Mouse (Mus musculus): ENCODE measurements around the gene Rnf144a.
"Not testable (repeated sequence)": the region's sequence is repeated elsewhere in the genome, so short reads cannot be mapped to it uniquely, and the experiment has no call there.

Rnf144a gene

DNA sequence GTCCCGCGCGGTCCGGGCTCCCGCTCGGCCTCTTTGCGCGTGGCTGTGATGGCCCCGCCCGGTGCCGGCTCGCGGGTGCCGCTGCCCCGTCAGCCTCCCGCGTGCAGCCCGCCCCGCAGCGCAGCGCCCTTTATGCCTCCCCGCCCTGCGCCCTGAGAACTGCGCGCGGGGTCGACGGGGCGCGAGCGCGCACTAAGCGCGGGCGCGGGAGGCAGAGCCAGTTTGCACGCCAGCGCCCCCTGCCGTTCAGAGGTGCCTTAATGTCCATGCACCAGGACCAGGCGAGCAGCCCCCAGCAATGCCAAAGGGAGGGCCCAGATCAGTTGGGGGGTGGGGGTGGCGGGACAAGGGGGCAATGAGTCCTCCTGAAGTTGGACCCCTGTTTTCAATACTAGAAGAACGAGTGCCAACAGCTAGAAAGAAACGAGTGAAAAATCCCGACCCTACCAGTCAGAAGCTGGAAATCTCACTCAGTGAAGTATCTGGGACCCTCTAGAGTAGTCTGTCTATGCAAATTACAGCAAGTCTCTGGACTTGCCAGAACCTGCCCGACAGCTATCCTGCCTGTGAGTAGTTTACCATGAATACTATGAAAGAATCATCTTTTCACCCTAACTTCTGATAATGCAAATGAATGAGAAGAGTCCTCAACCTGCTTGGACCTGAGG, at the start of gene Rnf144a:
Rnf144a (minus strand) TSS at position 151 of the 668 bp plus-strand sequence.
- DNase-seq (ENCODE audit: low read depth, low spot score), result peak; percentile 89

DNA sequence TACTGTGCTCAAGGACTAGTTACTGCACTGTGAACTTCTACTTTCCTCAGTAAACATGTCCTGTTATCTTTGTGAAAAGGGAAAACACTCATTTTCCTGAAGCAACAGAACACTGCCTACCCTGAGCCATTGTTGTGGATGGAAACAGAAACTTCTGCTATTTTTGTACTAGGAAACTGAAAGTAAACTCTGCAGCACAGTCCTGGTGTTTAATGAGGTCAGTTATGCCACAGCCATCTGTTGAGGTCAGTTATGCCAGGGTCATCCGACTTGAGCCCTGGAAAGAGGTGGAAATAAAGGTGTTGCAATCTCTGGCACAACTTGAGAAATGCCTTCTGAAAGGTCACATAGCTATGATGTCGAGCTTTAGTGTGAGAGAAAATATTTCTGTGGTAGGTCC, 45.0 kb upstream of the Rnf144a start:
- no peak for DNase-seq (ENCODE audit: low read depth, low spot score)

DNA sequence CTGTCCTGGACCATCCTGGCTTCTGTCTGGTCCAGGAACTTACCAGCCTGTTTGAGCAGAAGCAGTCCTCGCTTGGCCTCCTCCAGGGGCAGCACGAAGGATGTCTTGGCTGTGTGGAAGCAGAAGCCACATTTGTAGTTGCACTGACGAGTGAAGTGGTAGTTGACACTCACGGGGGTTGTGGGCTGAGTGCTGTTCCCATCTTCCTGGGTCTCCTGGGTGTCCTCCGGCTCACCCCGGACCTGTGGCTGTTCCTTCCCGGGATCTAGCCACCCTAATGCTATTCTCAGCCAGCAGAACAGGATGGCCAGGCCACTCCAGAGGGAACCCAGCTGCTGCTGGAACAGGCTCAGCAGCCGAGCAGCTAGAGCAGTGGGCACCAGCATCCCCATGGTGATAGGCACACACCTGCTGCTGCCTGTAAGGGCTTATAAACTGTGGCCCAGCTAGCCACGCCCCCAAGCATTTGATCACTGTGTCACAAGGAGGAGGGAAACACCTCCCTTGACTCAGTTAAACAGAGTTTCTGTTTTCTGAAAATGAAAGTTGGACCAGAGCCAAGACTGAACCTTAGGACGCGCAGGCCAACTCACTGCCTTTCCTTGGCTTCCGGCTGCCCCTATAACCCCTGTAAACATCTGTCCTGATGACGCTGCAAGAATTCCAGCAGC, 41.1 kb upstream of the Rnf144a start, which contains the start of gene Rsad2:
Rsad2 (minus strand) TSS at position 425 of the 671 bp plus-strand sequence.
- peak; percentile 76 for DNase-seq (ENCODE audit: low read depth, low spot score)

DNA sequence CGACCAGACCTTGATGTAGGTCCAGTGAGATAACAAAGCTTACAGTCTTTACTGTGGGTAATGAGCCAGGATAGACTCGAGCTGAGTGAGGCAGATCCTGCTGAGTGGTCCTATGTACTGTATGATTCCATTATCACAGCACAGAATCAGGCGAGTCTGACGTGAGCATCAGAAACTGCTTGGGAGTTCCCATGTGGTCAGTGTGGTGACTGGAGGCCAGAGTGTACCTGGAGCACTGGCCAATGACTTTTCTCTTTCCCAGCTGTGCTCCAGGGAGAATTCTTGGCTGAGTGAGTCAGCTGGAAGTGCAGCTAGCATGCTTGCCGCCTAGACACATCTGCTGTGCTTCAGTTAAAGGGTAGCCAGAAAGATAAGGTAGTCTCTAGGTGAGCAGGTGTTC, 39.6 kb upstream of the Rnf144a start:
- DNase-seq (ENCODE audit: low read depth, low spot score), result no peak

DNA sequence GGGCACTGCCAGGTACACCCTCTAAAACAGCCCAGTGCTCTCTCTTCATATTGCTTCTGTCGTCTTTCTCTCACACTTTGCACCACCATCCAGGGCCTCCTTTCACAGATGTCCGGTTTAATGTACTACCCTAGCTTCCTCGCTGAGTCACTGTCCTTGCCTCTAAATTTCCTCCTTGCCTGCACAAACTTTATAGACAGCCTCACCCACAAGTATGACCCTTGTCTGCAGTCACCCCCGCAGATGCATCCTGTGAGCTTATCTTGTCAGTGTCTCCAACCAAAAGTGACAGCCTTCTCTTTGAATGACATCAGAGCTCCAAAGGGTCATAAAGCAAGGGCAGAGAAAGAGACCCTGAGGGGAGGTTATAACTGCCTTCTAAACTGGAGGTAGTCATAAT, 37.9 kb upstream of the Rnf144a start:
- no peak for DNase-seq (ENCODE audit: low read depth, low spot score)

DNA sequence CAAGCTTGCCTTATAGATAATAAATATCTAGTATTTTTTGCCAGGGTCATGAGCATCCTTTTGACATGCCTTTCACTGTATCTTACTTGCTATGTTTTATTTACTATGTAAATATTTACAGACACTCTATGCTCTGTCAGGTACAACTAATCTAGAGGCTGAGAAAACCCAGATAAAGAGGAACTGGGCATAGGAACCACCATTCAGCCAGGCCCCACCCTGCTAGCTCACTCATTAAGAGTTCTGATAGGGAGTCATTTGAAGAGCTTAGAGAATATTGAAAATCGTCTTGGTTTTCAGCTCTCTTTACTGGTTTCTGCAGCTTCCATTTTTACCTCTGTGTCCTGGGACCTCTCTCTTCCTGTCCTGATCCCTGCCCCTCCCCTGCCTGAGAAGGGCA, 36.1 kb upstream of the Rnf144a start:
- no peak for DNase-seq (ENCODE audit: low read depth, low spot score)

DNA sequence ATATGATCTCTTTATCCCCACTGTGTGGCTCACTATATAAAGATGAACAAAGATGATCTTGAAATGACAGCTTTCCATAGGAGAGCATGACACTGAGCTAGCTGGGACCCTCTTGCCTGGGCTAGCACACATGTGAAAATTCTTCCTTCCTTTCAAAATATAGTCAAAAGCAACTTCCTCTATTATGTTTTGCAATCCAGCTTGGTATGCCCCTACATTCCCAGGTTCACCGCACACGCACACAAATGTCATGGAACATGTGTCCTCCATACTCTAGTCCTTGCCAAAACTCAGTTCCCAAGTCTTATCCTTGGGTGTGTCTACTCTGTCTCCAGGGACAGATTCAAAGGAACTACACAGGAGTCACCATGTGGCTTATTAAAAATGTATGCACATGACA, 34.4 kb upstream of the Rnf144a start:
- DNase-seq (ENCODE audit: low read depth, low spot score), result no peak

DNA sequence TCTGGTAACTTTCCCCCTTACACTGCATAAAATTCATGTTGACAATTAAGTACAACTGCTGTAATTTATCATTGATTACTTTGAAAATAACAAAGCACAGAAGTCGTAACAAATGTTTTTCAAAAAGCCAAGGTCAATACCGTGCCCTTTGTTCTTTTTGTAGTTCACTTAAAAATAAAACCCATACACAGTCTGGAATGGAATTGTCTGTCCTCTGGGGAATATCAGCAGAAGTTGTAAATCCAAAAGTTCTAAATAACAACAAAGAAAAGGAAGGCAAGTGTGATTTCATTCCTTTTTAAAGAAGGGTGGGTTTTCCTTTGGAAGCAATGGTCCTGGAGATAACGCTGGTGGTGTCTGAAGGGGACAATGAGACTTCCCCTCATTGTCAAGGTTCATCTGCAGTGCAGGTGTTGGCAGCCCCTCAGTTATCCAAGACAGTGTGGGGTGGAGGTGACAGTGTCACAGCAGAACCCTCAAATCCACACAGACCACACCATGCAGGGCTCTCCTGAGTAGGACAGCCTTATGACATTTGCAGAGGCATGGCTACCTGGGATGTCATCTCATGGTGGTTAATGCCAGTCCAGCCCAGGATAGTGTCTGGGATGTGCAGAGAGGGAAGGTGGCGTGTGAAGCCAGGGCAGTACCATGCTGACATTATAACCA, 31.5 kb upstream of the Rnf144a start:
- no peak for DNase-seq (ENCODE audit: low read depth, low spot score)

DNA sequence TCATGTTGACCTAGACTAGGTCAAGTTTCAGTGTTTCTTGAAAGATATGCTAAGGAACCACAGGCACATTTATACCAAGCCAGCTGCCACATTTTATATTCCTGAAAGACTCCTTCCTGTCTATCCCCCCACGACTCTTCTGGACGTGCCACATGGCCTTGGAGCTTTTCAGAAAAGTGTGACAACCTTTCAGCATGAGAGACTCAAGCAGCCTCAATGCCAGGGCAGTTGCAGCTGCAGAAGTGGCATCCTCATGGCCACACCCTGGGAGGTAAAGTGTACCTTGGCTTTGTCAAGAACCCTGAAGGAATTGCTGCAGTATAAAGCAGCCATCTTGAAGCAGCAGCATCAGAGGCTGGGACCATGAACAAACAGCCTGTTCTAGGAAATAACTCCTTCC, 29.5 kb upstream of the Rnf144a start:
- DNase-seq (ENCODE audit: low read depth, low spot score), result no peak

DNA sequence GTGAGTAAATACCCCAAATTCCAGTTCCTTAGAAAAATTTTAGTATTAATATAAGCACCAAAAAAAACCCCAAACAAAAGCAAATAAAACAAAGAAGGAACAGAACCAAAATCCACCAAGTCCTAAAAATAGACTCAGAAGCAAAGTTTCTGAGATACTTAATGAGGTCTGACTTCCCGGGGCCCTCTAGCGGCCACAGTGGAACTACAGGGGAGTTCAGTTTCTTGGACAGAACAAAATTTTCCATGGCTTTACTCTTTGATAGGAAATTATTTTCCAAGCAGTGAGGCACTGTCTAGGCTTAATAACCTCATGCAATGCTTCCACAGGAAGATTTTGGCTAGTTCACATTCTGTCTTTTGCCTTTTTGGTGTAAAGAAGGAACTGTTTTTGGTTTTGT, 29.0 kb upstream of the Rnf144a start:
- DNase-seq (ENCODE audit: low read depth, low spot score), result peak; percentile 58

DNA sequence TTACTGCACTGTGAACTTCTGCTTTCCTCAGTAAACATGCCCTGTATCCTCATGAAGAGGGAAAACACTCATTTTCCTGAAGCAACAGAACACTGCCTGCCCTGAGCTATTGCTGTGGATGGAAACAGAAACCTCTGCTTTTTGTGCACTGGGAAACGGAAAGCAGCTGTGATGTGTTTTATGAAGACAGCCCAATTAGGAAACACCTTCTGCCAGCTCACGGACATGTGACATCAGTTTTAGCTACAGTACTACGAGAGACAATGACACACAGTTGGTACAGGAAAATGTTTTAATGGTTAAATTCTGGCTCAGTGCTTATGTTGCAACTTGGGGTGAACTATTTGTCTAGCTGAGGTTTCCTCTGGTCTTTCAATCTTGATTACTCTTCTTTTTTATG, 24.3 kb upstream of the Rnf144a start:
- no peak for DNase-seq (ENCODE audit: low read depth, low spot score)

DNA sequence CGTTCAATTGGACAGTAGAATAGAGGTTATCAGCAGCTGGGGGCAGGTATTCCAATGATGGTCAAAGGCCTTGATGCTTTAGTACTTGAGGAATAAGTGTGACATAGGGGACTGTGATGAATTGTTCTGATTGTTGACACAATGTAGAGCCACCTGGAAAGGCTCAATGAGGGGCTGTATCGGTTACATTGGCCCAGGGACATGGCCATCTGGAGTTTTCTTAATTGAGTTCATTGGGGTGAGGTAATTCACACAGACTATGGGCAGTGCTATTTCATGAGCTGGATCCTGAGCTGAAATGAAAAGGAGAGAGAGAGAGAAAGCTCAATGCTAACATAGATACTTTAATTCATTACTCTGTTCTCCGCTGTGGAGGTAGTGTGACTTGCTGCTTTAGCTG, 22.9 kb upstream of the Rnf144a start:
- DNase-seq (ENCODE audit: low read depth, low spot score), result peak; percentile 28

DNA sequence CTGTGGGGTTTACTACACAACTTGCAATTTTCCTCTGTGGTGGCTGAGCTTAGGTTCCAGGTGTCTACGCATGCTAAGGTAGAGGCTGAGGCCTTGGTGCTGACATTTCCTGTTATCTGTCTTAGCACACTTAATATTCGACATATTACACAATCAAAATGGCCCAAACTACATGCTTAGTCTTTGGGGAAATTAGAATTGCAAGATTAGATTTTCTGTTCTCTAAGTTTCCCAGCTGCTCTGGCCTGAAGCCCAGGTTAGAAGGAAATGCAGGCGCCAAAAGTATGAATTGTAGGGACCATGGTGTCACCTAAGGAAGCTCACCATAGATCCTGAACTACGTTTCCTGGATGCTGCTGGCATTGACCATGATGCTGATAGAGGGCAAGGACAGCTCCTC, 21.3 kb upstream of the Rnf144a start:
- no peak for DNase-seq (ENCODE audit: low read depth, low spot score)

DNA sequence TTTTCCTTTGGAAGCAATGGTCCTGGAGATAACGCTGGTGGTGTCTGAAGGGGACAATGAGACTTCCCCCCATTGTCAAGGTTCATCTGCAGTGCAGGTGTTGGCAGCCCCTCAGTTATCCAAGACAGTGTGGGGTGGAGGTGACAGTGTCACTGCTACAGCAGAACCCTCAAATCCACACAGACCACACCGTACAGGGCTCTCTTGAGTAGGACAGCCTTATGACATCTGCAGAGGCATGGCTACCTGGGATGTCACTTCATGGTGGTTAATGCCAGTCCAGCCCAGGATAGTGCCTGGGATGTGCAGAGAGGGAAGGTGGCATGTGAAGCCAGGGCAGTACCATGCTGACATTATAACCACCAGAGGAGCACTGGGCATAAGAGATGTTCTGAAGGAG, 13.7 kb upstream of the Rnf144a start:
- not testable (repeated sequence) for DNase-seq (ENCODE audit: low read depth, low spot score)

DNA sequence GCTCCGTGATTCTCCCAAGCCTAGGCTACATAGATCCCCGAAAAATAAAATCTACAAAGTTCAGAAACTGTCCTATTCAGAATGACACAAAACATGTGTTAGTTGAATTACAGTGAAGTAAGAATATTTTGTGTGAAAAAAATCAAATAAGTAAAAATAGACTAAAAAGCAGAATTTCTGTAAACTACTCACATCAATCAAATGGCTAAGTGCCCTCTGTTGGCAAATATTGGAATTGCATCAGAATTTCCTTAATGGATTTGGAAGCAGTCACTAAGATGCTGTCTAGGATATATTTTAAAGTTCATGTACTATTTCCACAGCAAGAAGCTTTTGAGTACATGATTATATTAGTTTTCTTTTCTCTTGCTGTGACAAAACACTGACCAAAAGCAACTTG, 9.8 kb upstream of the Rnf144a start:
- DNase-seq (ENCODE audit: low read depth, low spot score), result peak; percentile 53

DNA sequence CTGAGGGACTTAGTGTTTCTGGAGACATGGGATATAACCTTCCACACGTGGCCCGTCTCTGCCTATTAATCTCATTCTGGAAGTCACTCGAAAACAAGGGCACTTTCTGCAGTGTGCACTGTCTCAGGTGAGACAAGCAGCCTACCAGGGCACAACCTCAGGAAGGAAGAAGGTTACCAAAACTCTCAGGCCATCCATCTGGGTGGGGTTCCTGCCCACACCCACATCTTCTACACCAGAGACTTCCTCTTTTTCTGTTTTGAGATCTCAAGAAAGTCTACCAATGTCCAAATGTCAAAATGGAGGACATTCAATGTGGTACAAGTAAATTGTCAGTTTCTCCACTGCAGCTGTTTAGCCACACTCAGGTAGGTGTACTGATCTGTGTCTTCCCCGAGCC, 3.3 kb upstream of the Rnf144a start:
- DNase-seq (ENCODE audit: low read depth, low spot score), result no peak

DNA sequence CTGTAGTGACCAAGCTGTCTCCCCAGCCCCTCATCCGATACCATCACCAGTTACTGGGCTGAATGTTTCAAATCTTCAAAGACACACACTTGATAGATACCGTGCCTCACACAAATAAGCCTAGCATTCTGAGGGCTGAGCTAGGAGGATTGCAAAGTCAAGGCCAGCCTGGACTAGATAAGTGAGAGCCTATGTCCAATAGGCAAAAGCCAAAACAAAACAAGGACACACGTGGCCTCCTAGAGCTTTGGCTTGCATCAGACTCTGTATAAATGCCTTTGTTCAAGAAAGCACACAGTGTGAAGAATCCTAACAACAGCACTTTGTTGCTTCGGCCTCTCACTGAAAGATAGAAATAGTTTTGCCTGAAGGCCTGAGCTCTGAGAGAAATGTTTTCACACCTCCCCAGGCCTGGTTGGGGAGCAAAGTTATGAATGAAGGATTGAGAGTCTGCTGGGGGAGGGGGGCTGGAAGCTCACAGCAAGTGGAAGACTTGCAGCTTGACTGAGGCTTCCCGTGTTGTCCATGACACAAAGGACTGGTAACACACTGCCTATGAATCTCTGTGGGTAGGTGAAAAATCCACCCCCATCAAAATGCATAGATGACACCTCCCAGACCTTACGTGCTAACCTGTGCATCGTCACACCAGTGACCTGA, 1.7 kb upstream of the Rnf144a start:
- DNase-seq (ENCODE audit: low read depth, low spot score), result no peak

DNA sequence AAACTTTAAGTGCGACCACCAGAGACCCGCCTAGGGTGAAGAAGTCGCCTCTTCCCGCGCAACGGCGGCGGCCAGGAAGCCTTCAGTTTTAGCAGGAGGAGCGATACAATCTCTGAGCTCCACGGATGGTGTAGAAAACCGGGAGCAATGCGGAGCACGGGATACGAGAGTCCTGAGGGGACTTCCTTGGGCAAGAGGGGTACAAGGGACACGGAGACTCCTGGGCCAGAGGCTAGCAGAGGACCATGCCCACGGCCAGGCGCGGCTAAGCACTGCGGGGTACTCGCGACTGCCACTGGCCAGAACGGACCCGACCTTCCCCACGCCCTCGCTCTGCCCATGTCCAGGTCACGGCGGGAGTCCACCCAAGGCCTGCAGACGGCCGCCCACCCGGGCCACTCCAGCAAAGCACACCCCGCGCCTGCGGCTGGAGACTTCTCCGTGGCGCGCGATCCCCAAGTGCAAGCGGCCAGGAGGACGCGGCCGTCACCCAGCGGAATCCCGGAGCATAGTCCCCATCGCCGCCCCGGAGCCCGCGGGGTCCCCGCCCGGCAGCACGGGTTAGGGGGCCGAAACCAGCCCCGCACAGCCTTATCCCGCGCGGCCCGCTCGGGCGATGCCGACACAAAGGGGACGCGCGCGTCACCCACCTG, 477 bp downstream of the Rnf144a start:
- peak; percentile 20 for DNase-seq (ENCODE audit: low read depth, low spot score)

DNA sequence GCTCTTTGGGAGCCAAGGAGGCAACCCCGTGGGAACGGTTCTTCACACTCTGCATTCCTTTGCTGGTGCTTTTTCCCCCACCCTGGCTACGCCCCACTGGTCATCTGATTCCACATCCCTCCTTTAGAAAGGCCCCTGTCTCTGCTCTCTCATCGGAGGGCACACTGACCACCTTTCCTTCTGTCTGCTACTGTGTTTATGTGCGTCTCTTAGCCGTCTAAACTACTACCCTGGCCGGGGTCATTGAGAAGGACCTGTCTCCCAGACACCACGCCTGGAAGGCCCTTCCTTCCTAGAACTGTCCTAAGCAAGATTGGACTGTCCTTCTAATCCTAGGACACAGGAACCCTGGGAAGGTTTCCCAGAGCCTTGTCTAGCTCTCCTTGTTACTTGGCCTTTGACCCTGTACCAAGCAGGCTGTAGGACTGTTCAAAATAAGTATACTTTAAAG, 1.1 kb downstream of the Rnf144a start:
- peak; percentile 27 for DNase-seq (ENCODE audit: low read depth, low spot score)

DNA sequence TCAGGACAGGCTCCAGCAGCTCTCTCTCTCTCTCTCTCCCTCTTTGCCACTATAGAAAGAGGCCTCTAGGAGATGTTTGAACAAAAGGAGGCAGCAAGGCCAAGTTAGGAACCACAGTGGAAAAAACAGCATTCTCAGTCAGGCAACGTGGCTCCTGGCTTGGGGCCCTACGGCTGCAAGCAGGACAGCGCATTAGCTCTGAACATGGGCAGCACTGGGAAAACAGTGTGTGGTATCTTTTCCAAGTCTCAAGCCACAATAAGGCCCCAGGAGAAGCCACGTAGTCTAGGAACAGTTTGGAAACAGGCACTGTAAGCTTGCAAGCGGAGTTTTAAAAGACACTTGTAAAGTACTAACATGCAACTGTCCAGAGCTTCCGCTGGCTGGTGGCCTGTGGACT, 2.3 kb downstream of the Rnf144a start:
- DNase-seq (ENCODE audit: low read depth, low spot score), result no peak

DNA sequence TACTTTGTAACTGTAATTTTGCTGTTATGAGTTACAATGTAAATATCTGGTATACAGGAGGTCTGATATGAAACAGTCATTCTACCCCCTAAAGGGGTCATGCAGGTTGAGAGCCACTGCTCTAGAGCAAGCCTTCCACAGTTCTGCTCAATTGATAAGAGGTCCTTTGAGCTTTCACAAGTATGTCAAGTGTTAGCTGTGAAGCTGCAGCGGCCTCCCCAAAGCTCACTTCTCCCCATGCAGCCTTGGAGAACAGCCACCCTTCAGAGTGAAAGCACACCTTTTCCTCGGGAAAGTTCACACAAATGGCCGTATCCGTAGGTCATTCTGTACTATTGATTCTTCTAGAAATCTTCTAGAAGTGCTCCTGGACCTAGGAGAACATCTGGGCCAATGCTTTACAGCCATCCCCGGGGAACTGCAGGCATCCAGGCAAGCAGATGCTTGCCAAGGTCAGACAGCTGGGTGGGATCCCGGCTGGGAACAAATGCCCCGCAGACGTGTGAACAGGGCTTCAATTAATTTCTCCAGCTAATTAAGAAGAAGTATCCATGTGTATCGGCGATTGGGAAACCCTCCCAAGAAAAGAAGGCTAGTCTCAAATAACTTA, 3.1 kb downstream of the Rnf144a start:
- DNase-seq (ENCODE audit: low read depth, low spot score), result no peak

Data from forelimb bud, embryonic 11.5 days (tissue).